Mouse (Mus musculus) frontal cortex, postnatal 10 days (tissue): ENCODE data around the gene Ccn1.

Experiments used
- DNase-seq, 2 experiments: peaks; one replicate each; pipeline ENCODE4 v3.0.0; 2022; ENCODE audit warnings: low spot score in 2 of 2, mixed read lengths in 1 of 2

Gene Ccn1

GRCm38 (mm10) chr3:145619621-145620365 is 30.0 kb downstream of the Ccn1 start:
- no peak for DNase-seq

GRCm38 (mm10) chr3:145618299-145618698 is 31.5 kb downstream of the Ccn1 start:
- no peak for DNase-seq

- no peak for DNase-seq
These were observed 35.2 kb downstream of the Ccn1 start for GRCm38 (mm10) chr3:145614362-145615115.

- no peak for DNase-seq
These were observed 36.5 kb downstream of the Ccn1 start for GRCm38 (mm10) chr3:145613234-145613633.

- DNase-seq = no peak
These were observed 37.1 kb downstream of the Ccn1 start for GRCm38 (mm10) chr3:145612662-145613061.

GRCm38 (mm10) chr3:145608320-145608719 is 41.5 kb downstream of the Ccn1 start:
- no peak for DNase-seq

GRCm38 (mm10) chr3:145605437-145606123 is 44.2 kb downstream of the Ccn1 start:
- no peak for DNase-seq

- no peak for DNase-seq
These were observed 47.2 kb downstream of the Ccn1 start for GRCm38 (mm10) chr3:145602410-145603206.

GRCm38 (mm10) chr3:145601345-145601744 is 48.4 kb downstream of the Ccn1 start:
- DNase-seq = no peak

- no peak for DNase-seq
These were observed 49.0 kb downstream of the Ccn1 start for GRCm38 (mm10) chr3:145600801-145601200.

GRCm38 (mm10) chr3:145599059-145599458 is 50.7 kb downstream of the Ccn1 start:
- no peak for DNase-seq
